9 mouse cellular contexts compared by ENCODE assay signal in the genomic region with DNA sequence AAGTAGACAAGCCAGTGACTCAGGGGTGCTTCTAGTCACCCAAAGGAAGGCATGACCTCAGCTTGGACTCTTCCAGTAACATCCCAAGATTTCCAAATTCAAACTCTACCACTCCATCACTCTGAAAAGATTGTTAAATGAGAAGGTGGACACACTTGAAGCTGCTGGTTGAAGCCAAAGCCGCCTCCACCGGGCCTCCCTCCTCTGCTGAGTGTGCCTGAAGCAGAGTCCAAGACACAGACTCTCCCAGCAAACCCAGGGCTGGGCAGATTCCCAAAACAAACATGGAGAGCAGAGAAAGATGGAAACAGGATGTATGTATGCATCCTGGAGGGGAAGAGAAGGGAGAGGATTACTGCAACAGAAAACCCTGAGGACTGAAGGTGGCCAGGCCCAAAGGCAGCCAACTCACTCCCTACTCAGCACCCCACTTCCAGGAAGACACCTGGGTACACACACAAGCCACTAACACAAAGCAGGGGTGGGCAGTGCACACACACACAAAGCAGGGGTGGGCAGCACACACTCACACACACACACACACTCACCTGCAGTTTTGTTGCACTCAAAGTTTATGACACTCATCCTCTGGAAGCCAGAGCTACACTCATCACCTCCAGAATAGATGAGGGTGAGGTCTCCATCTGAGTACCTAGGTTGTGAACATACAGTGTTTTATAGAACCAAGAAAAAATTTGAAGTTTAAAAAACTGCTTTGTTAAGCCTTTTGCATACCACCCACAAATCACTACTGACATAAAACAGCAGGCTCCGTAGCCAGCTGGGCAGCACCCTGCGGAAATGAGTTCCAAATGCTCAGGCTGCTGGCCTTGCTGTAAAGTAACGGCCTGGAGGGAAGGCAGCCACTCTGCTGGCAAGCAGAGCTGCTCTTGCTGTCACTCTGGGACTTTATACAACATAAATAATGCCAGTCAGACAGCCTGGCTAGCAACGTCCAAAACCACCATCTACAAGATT. TPM values are rescaled to one million over a fixed set of nuclear protein-coding genes. Genes with fewer than 3 reads are reported as not detected.
DNase-seq lines count a peak whose midpoint lies in the region; ATAC-seq lines count a peak whose summit lies in the region.
"Had no signal": no experiment of that assay in that cellular context is flagged by ENCODE, and none has a peak within 500 bp of the region (broad histone marks: within the 10 kb centered on the region; RNA-seq: fewer than 3 reads in every experiment).

No protein-coding gene starts in this region.

- peak; percentile 31 for DNase-seq in midbrain, embryonic 14.5 days
- DNase-seq in midbrain, embryonic 11.5 days (ENCODE audit: low spot score, missing footprints): no peak
- DNase-seq in embryonic facial prominence, embryonic 11.5 days (ENCODE audit: low spot score): peak; percentile 77
- peak; percentile 35 to 57 for DNase-seq in kidney, postnatal 36 days
- peak; percentile 76 for DNase-seq in mesoderm, embryonic 11.5 days (ENCODE audit: low read depth, low spot score)
- DNase-seq in Muller cell, postnatal 12 days (ENCODE audit: inconsistent ontology term): no peak
- DNase-seq in thymus, postnatal 25 days: no peak

- H3K9me3 ChIP-seq in midbrain, embryonic 14.5 days (ENCODE audit: control insufficient read depth, low read length): no peaks in the 10 kb centered on the region
- no peaks in the 10 kb centered on the region for H3K9me3 ChIP-seq in midbrain, embryonic 11.5 days (ENCODE audit: control insufficient read depth, low read length)
- H3K9me3 ChIP-seq in embryonic facial prominence, embryonic 11.5 days (replicated peaks; ENCODE audit: control insufficient read depth, low read length): no peaks in the 10 kb centered on the region
- no peaks in the 10 kb centered on the region for H3K9me3 ChIP-seq in heart, embryonic 16.5 days (replicated peaks; ENCODE audit: control insufficient read depth, low read length)
- H3K9me3 ChIP-seq: megakaryocyte, embryonic 14.5 days had no signal

- 79% methylated on average over 6 of the region's 6 CpGs for WGBS in midbrain, embryonic 14.5 days
- 84% methylated on average over 6 of the region's 6 CpGs for WGBS in midbrain, embryonic 11.5 days
- 53% methylated on average over 6 of the region's 6 CpGs for WGBS in embryonic facial prominence, embryonic 11.5 days
- WGBS in heart, embryonic 16.5 days: 21% methylated on average over 6 of the region's 6 CpGs

- no peak overlapping the region for H3K9ac ChIP-seq in midbrain, embryonic 14.5 days (replicated peaks; ENCODE audit: low read length)
- no peak overlapping the region for H3K9ac ChIP-seq in midbrain, embryonic 11.5 days (ENCODE audit: low read length)
- H3K9ac ChIP-seq in embryonic facial prominence, embryonic 11.5 days (replicated peaks; ENCODE audit: low read length): no peak overlapping the region
- H3K9ac ChIP-seq in heart, embryonic 16.5 days (ENCODE audit: low read length): peak overlapping the region; percentile 51

- peak overlapping the region; percentile 37 for H3K27ac ChIP-seq in midbrain, embryonic 14.5 days (replicated peaks; ENCODE audit: low read depth, low read length)
- H3K27ac ChIP-seq in midbrain, embryonic 11.5 days (ENCODE audit: low read depth, low read length): no peak overlapping the region
- H3K27ac ChIP-seq in embryonic facial prominence, embryonic 11.5 days (replicated peaks; ENCODE audit: low read depth, low read length): peak overlapping the region; percentile 72
- H3K27ac ChIP-seq in heart, embryonic 16.5 days (ENCODE audit: low read length): peak overlapping the region; percentile 88

- H3K27me3 ChIP-seq in midbrain, embryonic 14.5 days (ENCODE audit: control insufficient read depth, insufficient read depth, low read length): no peaks in the 10 kb centered on the region
- H3K27me3 ChIP-seq in midbrain, embryonic 11.5 days (ENCODE audit: control insufficient read depth, insufficient read depth, low read length): no peaks in the 10 kb centered on the region
- no peaks in the 10 kb centered on the region for H3K27me3 ChIP-seq in embryonic facial prominence, embryonic 11.5 days (ENCODE audit: control insufficient read depth, insufficient read depth, low read length)
- no peaks in the 10 kb centered on the region for H3K27me3 ChIP-seq in heart, embryonic 16.5 days (ENCODE audit: control insufficient read depth, insufficient read depth, low read length)

- no peak for ATAC-seq in midbrain, embryonic 14.5 days (ENCODE audit: low FRiP score, low TSS enrichment)
- ATAC-seq in midbrain, embryonic 11.5 days (ENCODE audit: low FRiP score): no peak
- 0 out of 2 replicates have a peak, but pooled peaks have one; percentile 16 for ATAC-seq in embryonic facial prominence, embryonic 11.5 days (replicated peaks; ENCODE audit: insufficient number of reproducible peaks, low FRiP score, low TSS enrichment, low read depth)
- ATAC-seq in heart, embryonic 16.5 days (replicated peaks; ENCODE audit: extremely low read depth, insufficient read depth, low FRiP score): peak; percentile 53

- no peaks in the 10 kb centered on the region for H3K4me1 ChIP-seq in midbrain, embryonic 14.5 days (ENCODE audit: control insufficient read depth, insufficient read depth, low read length)
- H3K4me1 ChIP-seq in midbrain, embryonic 11.5 days (ENCODE audit: control insufficient read depth, insufficient read depth, low read length): no peaks in the 10 kb centered on the region
- H3K4me1 ChIP-seq in embryonic facial prominence, embryonic 11.5 days (ENCODE audit: control insufficient read depth, insufficient read depth, low read length): no peaks in the 10 kb centered on the region
- peaks cover 79% of the 10 kb centered on the region for H3K4me1 ChIP-seq in heart, embryonic 16.5 days (ENCODE audit: control insufficient read depth, insufficient read depth, low read length)

- H3K4me3 ChIP-seq in midbrain, embryonic 14.5 days (replicated peaks; ENCODE audit: low read depth, low read length): no peak overlapping the region
- no peak overlapping the region for H3K4me3 ChIP-seq in midbrain, embryonic 11.5 days (ENCODE audit: low read depth, low read length)
- no peak overlapping the region for H3K4me3 ChIP-seq in embryonic facial prominence, embryonic 11.5 days (ENCODE audit: low read depth, low read length)
- H3K4me3 ChIP-seq in heart, embryonic 16.5 days (ENCODE audit: low read length): no peak overlapping the region
- H3K4me3 ChIP-seq: megakaryocyte, embryonic 14.5 days had no signal

- H3K36me3 ChIP-seq in midbrain, embryonic 14.5 days (ENCODE audit: control insufficient read depth, insufficient read depth, low read length): peaks cover 44% of the 10 kb centered on the region
- peaks cover 3% of the 10 kb centered on the region; the same call in 1 of the 2 replicates for H3K36me3 ChIP-seq in midbrain, embryonic 11.5 days (ENCODE audit: control insufficient read depth, insufficient read depth, low read length)
- H3K36me3 ChIP-seq in embryonic facial prominence, embryonic 11.5 days (replicated peaks; ENCODE audit: control insufficient read depth, insufficient read depth, low read depth, low read length): no peaks in the 10 kb centered on the region
- peaks cover 25% of the 10 kb centered on the region for H3K36me3 ChIP-seq in heart, embryonic 16.5 days (ENCODE audit: control insufficient read depth, insufficient read depth)

- H3K4me2 ChIP-seq in midbrain, embryonic 14.5 days (ENCODE audit: low read length): no peak overlapping the region
- no peak overlapping the region for H3K4me2 ChIP-seq in midbrain, embryonic 11.5 days
- H3K4me2 ChIP-seq in embryonic facial prominence, embryonic 11.5 days (ENCODE audit: low read depth, low read length): no peak overlapping the region
- no peak overlapping the region for H3K4me2 ChIP-seq in heart, embryonic 16.5 days (ENCODE audit: low read depth, low read length)

RNA-seq across cellular contexts. Expression of a gene that starts 44.4 kb away (rescaled TPM):
- polyA plus RNA-seq in midbrain, embryonic 14.5 days (2014; fragmentation: Nextera tagmentation; extraction: Ambion mirVana): 9.2 and 13.4 TPM in 2 replicates
- 13.3 and 14.9 TPM in 2 replicates for polyA plus RNA-seq in midbrain, embryonic 11.5 days (2014; fragmentation: Nextera tagmentation; extraction: Ambion mirVana)
- 19.4 and 19.6 TPM in 2 replicates for polyA plus RNA-seq in embryonic facial prominence, embryonic 11.5 days (2014; fragmentation: Nextera tagmentation; extraction: Ambion mirVana)
- 98.0 and 133 TPM in 2 replicates for polyA plus RNA-seq in heart, embryonic 16.5 days (2015; fragmentation: Nextera tagmentation; extraction: Ambion mirVana)

RNA-seq across cellular contexts. Expression of a gene that starts 49.4 kb away (rescaled TPM):
- polyA plus RNA-seq in midbrain, embryonic 14.5 days (2014; fragmentation: Nextera tagmentation; extraction: Ambion mirVana): not detected in 2 replicates
- polyA plus RNA-seq in midbrain, embryonic 11.5 days (2014; fragmentation: Nextera tagmentation; extraction: Ambion mirVana): not detected in 2 replicates
- polyA plus RNA-seq in embryonic facial prominence, embryonic 11.5 days (2014; fragmentation: Nextera tagmentation; extraction: Ambion mirVana): not detected in 2 replicates
- polyA plus RNA-seq in heart, embryonic 16.5 days (2015; fragmentation: Nextera tagmentation; extraction: Ambion mirVana): 37.6 and 39.9 TPM in 2 replicates

Comparison
In these comparisons a context has a peak if more than half of its experiments do, and no peak if none do; other contexts are left out.
1. DNase-seq: peak in midbrain, embryonic 14.5 days (single experiment), embryonic facial prominence, embryonic 11.5 days (single experiment), kidney, postnatal 36 days (2 of 2) and mesoderm, embryonic 11.5 days (single experiment); none in midbrain, embryonic 11.5 days (single experiment), Muller cell, postnatal 12 days (single experiment) and thymus, postnatal 25 days (single experiment).
2. ATAC-seq: peak in embryonic facial prominence, embryonic 11.5 days (single experiment) and heart, embryonic 16.5 days (single experiment); none in midbrain, embryonic 14.5 days (single experiment) and midbrain, embryonic 11.5 days (single experiment).
3. RNA of a gene that starts 49.4 kb away (polyA plus RNA-seq): 37.6 to 39.9 TPM in heart, embryonic 16.5 days; not detected in midbrain, embryonic 14.5 days, not detected in midbrain, embryonic 11.5 days and not detected in embryonic facial prominence, embryonic 11.5 days; every median in the first group is over 10 times any median in the second.